Mouse (Mus musculus) heart, postnatal 0 days (tissue): ENCODE measurements around the gene Pygo1.

Experiments
- CTCF ChIP-seq: IDR thresholded peaks from 2 replicates; pipeline ENCODE4 v1.5.1; 2016; ENCODE audit warnings: antibody characterized with exemption, control low read depth, low read depth
- EP300 ChIP-seq: IDR thresholded peaks from 2 replicates; pipeline ENCODE4 v1.6.1; 2016; ENCODE audit warnings: antibody characterized with exemption, low read depth

DNA sequence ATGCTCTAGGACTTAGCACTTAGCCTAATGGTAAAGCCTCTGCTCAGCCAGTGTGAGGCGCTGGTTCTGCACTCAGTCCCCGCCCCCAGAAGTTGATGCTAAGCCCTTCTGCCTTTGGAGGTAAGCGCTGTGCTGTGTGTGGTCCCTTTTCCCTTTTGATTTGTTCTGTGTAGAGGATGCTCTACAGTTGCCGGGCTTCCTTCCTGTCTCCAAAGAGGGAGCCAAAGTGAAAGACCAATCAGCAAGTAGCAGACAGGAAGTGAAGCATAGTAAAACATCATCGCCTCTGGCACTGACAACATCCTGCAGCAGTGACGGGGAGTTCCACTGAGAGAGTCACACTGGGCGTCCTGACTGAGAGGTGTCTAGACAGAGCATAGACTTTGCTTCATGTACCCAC, 44.4 kb downstream of the Pygo1 start:
- TF ChIP-seq EP300 (no peak), CTCF (no peak)
